Mouse (Mus musculus): Measurements from ENCODE around the gene Plekhm3. TPM values are rescaled to one million over a fixed set of nuclear protein-coding genes. Genes with fewer than 3 reads are reported as not detected.

Plekhm3 gene
- polyA plus RNA-seq, 1 experiment = 7.4 TPM

DNA sequence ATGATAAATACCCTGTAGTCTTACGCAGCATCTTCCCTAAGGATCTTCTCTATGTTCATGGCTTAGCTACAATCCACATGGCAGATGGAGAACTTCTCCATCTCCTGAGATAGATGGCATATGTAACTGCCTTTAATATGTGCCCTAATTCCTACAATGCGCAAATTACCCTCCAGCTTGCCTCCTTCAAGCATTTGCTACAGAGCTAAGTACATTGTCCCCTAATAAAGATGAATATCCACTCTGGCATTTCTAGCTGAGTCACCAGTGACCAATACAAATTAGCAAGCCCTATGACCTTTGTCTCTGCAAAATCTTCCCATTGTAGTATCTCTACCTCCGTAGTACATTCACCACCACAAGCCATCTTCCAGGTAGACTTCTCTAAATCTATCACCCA, 6.4 kb downstream of the Plekhm3 start:
- TF ChIP-seq CTCF (IDR thresholded peaks at IDR 0.05; ENCODE audit: borderline replicate concordance, extremely low read depth, insufficient read depth, insufficient read length) (no peak), POLR2A (IDR thresholded peaks at IDR 0.05; ENCODE audit: borderline replicate concordance, extremely low read depth, insufficient read depth, insufficient read length, poor library complexity, severe bottlenecking) (no peak)
- no peak for DNase-seq (ENCODE audit: low read depth)

DNA sequence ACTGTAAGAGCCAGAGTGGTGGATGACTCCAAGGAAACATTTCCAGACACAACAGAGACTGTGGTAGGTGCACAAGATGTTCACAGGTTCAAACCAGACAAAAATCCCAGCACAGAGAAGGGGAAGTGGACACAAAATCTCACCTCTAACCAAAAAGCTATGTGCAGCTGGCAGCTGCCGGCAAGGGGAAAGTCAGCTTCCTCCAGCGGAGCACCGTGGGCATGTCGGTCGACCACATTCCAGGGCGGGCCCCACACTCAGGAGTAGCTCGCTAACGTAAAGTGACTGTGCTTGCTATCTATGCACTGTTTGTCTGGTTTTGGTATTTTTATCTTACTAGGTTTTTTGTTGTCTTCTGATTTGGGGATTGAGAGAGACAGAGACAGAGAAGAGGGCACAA, 7.2 kb downstream of the Plekhm3 start:
- no peak for DNase-seq (ENCODE audit: low read depth)
- TF ChIP-seq POLR2A (IDR thresholded peaks at IDR 0.05; ENCODE audit: borderline replicate concordance, extremely low read depth, insufficient read depth, insufficient read length, poor library complexity, severe bottlenecking) (no peak), CTCF (IDR thresholded peaks at IDR 0.05; ENCODE audit: borderline replicate concordance, extremely low read depth, insufficient read depth, insufficient read length) (no peak)

DNA sequence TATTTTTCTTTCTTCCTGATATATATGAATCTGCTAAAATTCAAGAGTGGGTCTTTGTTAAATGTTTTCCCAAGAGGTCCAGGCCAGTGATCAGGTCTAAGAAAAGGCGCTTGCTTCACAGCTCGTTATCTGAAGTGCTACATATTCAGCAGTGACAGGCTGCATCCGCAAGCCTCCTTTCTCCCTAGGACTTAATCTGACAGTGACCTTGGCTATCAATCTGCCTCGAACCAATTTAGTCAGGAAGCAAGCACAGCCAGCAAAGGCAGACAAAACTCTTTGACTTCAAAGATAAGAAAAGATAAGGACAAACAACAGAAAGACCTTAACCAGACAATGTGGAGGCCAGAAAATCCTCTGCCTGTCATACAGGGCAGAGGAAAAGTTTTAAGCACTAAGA, 10.5 kb downstream of the Plekhm3 start:
- DNase-seq (ENCODE audit: low read depth) = peak; percentile 23
- no peak for TF ChIP-seq POLR2A (IDR thresholded peaks at IDR 0.05; ENCODE audit: borderline replicate concordance, extremely low read depth, insufficient read depth, insufficient read length, poor library complexity, severe bottlenecking)
- no peak for TF ChIP-seq CTCF (IDR thresholded peaks at IDR 0.05; ENCODE audit: borderline replicate concordance, extremely low read depth, insufficient read depth, insufficient read length)

DNA sequence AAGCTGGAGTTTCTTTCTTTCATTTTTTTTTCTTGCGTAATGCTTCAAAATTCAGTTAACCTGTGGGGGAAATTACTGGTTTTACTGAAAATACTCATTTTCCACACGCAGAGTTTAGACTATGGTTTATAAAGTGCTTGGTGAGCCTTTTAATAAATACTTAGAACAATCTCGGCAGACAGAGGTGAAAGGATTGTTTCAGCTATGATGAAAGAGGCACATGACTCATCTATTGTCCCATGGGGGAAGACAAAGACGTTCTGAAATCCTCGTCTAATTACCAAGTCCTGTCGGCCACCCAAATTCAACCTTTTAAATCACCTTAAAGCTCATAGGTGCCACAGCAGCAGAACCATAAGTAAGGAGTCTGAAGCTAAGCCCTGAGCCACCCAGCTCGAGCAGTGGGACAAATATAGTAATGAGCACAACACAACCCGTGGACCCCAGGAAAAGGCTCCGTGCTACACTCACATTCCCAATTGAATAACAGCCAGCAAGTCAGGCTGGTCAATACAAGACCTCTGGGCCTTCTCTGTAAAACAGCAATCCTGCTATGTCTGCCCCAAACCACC, 11.3 kb downstream of the Plekhm3 start:
- no peak for DNase-seq (ENCODE audit: low read depth)
- TF ChIP-seq POLR2A (IDR thresholded peaks at IDR 0.05; ENCODE audit: borderline replicate concordance, extremely low read depth, insufficient read depth, insufficient read length, poor library complexity, severe bottlenecking) (no peak), CTCF (IDR thresholded peaks at IDR 0.05; ENCODE audit: borderline replicate concordance, extremely low read depth, insufficient read depth, insufficient read length) (no peak)

DNA sequence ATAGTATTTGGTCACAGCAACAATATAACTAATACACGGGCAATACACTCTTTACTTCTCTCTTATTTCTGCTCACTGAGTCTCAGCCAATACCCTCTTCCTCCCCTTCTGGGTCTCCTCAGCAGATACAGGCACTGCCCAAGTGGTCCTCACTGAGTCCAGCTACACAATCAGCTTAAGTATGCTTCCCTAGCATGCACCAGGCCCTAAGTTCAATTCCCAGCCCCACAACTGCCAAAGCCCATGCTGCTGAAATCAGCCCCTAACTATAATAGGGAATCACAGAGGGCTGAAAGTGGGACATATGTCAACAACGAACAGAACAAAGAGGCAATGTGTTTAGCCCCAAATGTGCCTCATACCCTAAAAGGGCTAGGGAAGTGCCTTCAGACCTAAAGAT, 11.9 kb downstream of the Plekhm3 start:
- TF ChIP-seq CTCF (IDR thresholded peaks at IDR 0.05; ENCODE audit: borderline replicate concordance, extremely low read depth, insufficient read depth, insufficient read length) (no peak), POLR2A (IDR thresholded peaks at IDR 0.05; ENCODE audit: borderline replicate concordance, extremely low read depth, insufficient read depth, insufficient read length, poor library complexity, severe bottlenecking) (no peak)
- DNase-seq (ENCODE audit: low read depth) = no peak

DNA sequence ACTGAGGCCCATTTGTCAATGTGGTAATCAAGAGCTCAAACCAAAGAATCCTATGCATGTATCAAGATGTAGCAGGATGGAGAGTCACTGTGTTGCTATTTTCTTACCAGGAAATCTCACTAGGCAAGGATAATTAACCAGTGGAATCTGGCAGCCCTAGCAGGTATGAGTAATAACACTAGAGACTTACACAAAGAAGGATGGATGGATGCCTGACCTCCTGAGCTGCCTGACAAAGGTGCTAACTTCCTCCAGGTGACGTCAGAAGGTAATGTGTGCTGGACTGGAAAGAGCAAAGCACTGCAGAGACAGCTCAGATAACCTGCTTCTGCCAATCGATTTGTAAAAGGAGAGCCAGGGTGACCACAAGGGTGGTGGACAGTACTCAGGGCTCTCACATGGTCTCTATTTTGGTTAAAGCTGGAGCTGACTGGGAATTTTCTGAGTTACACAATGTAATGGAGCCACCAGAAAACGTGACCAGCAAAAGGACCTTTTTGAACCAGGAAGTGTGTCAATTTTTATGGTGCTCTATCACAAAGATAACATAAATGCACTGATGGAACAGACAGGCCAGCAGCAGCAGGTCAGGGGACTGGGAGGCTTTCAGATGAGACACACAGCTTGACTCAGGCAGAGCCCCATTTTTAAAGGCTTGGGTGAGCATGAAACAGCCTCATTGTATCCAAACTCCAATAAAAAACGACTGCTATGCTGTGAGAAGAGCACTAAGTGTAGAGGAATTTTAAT, 14.4 kb downstream of the Plekhm3 start:
- no peak for DNase-seq (ENCODE audit: low read depth)
- TF ChIP-seq CTCF (IDR thresholded peaks at IDR 0.05; ENCODE audit: borderline replicate concordance, extremely low read depth, insufficient read depth, insufficient read length) = no peak
- TF ChIP-seq POLR2A (IDR thresholded peaks at IDR 0.05; ENCODE audit: borderline replicate concordance, extremely low read depth, insufficient read depth, insufficient read length, poor library complexity, severe bottlenecking) = no peak

DNA sequence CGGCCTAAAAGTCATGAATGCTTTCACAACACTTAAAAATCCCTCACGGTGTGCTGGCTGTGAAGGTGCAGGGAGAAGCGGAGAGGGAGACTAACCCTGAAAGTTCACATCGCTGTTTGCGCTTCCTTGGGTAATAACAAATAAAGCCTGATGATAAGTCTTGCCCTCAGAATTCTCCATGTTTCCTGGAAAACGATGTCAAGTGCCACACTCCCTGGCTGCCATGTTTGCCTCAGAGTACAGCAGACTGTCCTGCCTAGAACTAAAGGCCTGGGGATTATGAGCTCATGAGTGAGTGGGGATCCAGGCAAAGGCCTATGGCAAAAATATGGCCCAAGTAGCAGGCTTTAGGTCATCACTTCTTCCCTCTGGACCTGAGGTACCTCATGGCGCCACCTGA, 17.7 kb downstream of the Plekhm3 start:
- TF ChIP-seq POLR2A (IDR thresholded peaks at IDR 0.05; ENCODE audit: borderline replicate concordance, extremely low read depth, insufficient read depth, insufficient read length, poor library complexity, severe bottlenecking) (no peak), CTCF (IDR thresholded peaks at IDR 0.05; ENCODE audit: borderline replicate concordance, extremely low read depth, insufficient read depth, insufficient read length) (no peak)
- DNase-seq (ENCODE audit: low read depth) = no peak

DNA sequence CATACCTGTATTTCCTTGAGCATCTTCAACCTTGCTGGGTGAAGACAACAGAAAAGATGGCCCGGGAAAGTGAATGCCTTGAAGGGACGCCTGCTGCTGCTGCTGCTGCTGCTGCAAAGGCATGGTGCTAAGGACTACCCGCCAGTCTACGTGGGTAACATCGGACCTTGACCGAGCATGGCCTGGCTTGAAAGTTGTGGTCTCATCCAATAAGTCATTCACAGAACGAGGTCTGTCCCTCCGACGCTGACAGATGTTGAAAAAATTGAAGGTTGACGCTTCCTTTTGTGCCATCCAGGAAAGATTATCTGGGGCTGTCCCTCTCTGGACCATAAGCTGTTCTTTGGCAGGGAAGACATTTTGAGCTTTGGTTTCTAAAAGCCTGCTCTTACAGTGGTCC, 18.9 kb downstream of the Plekhm3 start:
- no peak for TF ChIP-seq POLR2A (IDR thresholded peaks at IDR 0.05; ENCODE audit: borderline replicate concordance, extremely low read depth, insufficient read depth, insufficient read length, poor library complexity, severe bottlenecking)
- no peak for TF ChIP-seq CTCF (IDR thresholded peaks at IDR 0.05; ENCODE audit: borderline replicate concordance, extremely low read depth, insufficient read depth, insufficient read length)
- DNase-seq (ENCODE audit: low read depth) = no peak

DNA sequence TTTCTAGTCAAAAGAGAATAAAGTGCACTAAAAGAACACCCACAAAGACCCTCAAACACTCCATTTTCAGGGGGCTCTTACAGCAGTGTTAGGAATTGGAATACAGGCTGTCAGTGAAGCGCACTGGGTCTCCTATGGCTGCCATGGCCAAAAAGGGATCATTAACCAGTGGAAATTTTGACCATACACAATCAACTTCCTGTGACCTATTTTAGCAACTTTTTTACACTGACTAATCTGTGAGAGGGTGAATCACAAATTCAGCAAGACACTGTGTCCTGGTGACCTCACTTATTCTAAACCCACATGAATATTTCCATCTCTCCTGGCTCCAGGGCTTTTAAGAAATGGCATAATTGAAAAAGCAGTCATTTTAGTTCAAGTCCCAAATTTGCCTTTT, 23.7 kb downstream of the Plekhm3 start:
- DNase-seq (ENCODE audit: low read depth) = no peak
- TF ChIP-seq CTCF (IDR thresholded peaks at IDR 0.05; ENCODE audit: borderline replicate concordance, extremely low read depth, insufficient read depth, insufficient read length) (no peak), POLR2A (IDR thresholded peaks at IDR 0.05; ENCODE audit: borderline replicate concordance, extremely low read depth, insufficient read depth, insufficient read length, poor library complexity, severe bottlenecking) (no peak)

DNA sequence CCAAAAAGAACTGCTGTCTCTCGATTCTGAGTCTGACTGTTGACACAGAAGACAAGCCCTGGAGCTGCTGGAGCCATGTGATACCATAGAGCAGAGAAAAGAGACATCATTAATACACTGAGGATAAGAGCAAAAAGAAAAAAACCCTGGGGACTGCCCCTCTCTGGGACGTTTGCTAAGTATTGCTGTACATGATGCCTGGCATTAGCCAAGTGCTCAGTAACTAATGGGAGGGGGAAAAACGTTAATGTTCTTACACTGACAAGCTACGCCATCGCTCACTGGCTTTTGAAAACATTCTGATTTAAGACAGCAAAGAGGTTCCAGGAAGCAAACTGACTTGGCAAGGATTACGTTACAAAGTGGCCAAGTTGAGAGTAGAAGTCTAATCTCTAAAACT, 26.5 kb downstream of the Plekhm3 start:
- TF ChIP-seq CTCF (IDR thresholded peaks at IDR 0.05; ENCODE audit: borderline replicate concordance, extremely low read depth, insufficient read depth, insufficient read length) (no peak), POLR2A (IDR thresholded peaks at IDR 0.05; ENCODE audit: borderline replicate concordance, extremely low read depth, insufficient read depth, insufficient read length, poor library complexity, severe bottlenecking) (no peak)
- no peak for DNase-seq (ENCODE audit: low read depth)

DNA sequence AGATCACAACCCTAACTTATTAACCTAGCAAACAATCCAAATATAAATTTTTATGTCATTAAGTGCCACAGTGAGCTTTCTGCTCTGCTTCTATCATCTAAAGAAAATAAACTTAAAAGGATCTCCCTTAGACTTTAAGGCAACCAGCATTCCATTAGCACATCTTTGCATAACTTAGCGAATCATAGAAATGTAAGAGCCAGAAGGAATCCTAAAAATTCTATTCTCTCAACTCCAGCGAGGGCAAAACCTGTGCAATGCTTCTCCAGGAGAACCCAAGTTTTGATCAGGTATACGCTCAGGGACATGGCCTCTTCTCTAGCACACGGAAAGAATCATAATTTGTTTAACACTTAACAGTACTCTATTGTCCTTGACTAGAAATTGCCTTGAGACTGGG, 27.0 kb downstream of the Plekhm3 start:
- no peak for TF ChIP-seq CTCF (IDR thresholded peaks at IDR 0.05; ENCODE audit: borderline replicate concordance, extremely low read depth, insufficient read depth, insufficient read length)
- no peak for TF ChIP-seq POLR2A (IDR thresholded peaks at IDR 0.05; ENCODE audit: borderline replicate concordance, extremely low read depth, insufficient read depth, insufficient read length, poor library complexity, severe bottlenecking)
- DNase-seq (ENCODE audit: low read depth) = no peak

DNA sequence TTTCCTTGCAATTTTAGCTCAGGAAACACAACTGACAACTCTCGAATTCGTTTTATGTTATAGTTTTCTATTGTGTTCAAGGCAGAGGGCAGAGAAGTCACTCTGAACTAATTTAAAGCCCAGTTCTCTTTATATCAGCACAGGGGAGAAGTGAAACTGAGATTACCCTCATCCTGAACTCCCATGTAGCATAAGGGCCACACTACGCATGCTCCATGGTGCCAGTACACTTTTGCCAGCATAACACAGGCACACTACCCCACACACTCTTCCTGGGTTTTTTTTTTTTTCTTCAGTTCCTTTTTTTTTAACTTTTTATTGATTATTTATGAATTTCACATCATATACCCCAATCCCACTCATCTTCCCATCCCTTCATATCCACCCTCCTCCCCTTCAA, 28.1 kb downstream of the Plekhm3 start:
- DNase-seq (ENCODE audit: low read depth) = no peak
- TF ChIP-seq POLR2A (IDR thresholded peaks at IDR 0.05; ENCODE audit: borderline replicate concordance, extremely low read depth, insufficient read depth, insufficient read length, poor library complexity, severe bottlenecking) = no peak
- no peak for TF ChIP-seq CTCF (IDR thresholded peaks at IDR 0.05; ENCODE audit: borderline replicate concordance, extremely low read depth, insufficient read depth, insufficient read length)
